Mouse (Mus musculus): Measurements from ENCODE around the gene Entr1. TPM values are rescaled to one million over a fixed set of nuclear protein-coding genes. Genes with fewer than 3 reads are reported as not detected.
"Not testable (repeated sequence)": the region's sequence is repeated elsewhere in the genome, so short reads cannot be mapped to it uniquely, and the experiment has no call there.

Gene Entr1
- polyA plus RNA-seq, 1 experiment: 30.9 TPM

- Histone ChIP-seq H3K27me3 (replicated peaks) (no peaks in the 10 kb centered on the region), H3K9me3 (no peaks in the 10 kb centered on the region), H3K4me1 (peaks cover 59% of the 10 kb centered on the region), H3K36me3 (replicated peaks; ENCODE audit: low read length) (peaks cover 78% of the 10 kb centered on the region), H3K4me3 (replicated peaks) (no peak overlapping the region)
- TF ChIP-seq GATA1 (IDR thresholded peaks at IDR 0.05; ENCODE audit: borderline replicate concordance, low read length) (no peak), FLI1 (IDR thresholded peaks at IDR 0.05; ENCODE audit: low read length) (no peak)
Measured at GRCm38 (mm10) chr2:26391617-26392016, 2.5 kb upstream of the Entr1 start.

- peaks cover 78% of the 10 kb centered on the region for H3K36me3 ChIP-seq (replicated peaks; ENCODE audit: low read length)
Measured at GRCm38 (mm10) chr2:26390954-26391353, 1.8 kb upstream of the Entr1 start.

GRCm38 (mm10) chr2:26388682-26389153 lies 398 bp downstream of the Entr1 start:
- H3K4me1 ChIP-seq: peaks cover 60% of the 10 kb centered on the region
- H3K27me3 ChIP-seq (replicated peaks): no peaks in the 10 kb centered on the region
- peak overlapping the region; percentile 94 for H3K4me3 ChIP-seq (replicated peaks)
- peaks cover 78% of the 10 kb centered on the region for H3K36me3 ChIP-seq (replicated peaks; ENCODE audit: low read length)
- no peak for TF ChIP-seq FLI1 (IDR thresholded peaks at IDR 0.05; ENCODE audit: low read length)
- H3K9me3 ChIP-seq: no peaks in the 10 kb centered on the region

More at GRCm38 (mm10) chr2:26390954-26391353, 1.8 kb upstream of the Entr1 start:
- H3K4me1 ChIP-seq: peaks cover 60% of the 10 kb centered on the region
- no peaks in the 10 kb centered on the region for H3K27me3 ChIP-seq (replicated peaks)
- H3K9me3 ChIP-seq: no peaks in the 10 kb centered on the region
- H3K4me3 ChIP-seq (replicated peaks): peak overlapping the region; percentile 7
- TF ChIP-seq FLI1 (IDR thresholded peaks at IDR 0.05; ENCODE audit: low read length) (no peak), GATA1 (IDR thresholded peaks at IDR 0.05; ENCODE audit: borderline replicate concordance, low read length) (no peak)

- Histone ChIP-seq H3K36me3 (replicated peaks; ENCODE audit: low read length) (peaks cover 78% of the 10 kb centered on the region), H3K4me3 (replicated peaks) (peak overlapping the region; percentile 84), H3K4me1 (peaks cover 52% of the 10 kb centered on the region), H3K9me3 (no peaks in the 10 kb centered on the region), H3K27me3 (replicated peaks) (no peaks in the 10 kb centered on the region)
- TF ChIP-seq FLI1 (IDR thresholded peaks at IDR 0.05; ENCODE audit: low read length) (no peak), GATA1 (IDR thresholded peaks at IDR 0.05; ENCODE audit: borderline replicate concordance, low read length) (no peak)
Measured at GRCm38 (mm10) chr2:26387713-26388112, 1.4 kb downstream of the Entr1 start.

- not testable (repeated sequence) for H3K27me3 ChIP-seq (replicated peaks); H3K9me3 ChIP-seq
- peaks cover 76% of the 10 kb centered on the region for H3K36me3 ChIP-seq (replicated peaks; ENCODE audit: low read length)
- peak overlapping the region; percentile 99 for H3K4me3 ChIP-seq (replicated peaks)
- H3K4me1 ChIP-seq: peaks cover 20% of the 10 kb centered on the region
Measured at GRCm38 (mm10) chr2:26380871-26381270, 8.2 kb downstream of the Entr1 start.

GRCm38 (mm10) chr2:26380131-26380771 lies 8.9 kb downstream of the Entr1 start, which contains the start of gene Snapc4:
Gene Snapc4, minus strand, starts transcription at chr2:26380653.
- TF ChIP-seq GATA1 (IDR thresholded peaks at IDR 0.05; ENCODE audit: borderline replicate concordance, low read length): no peak
- peak; percentile 46; the same call in 1 of the 2 replicates for TF ChIP-seq FLI1 (IDR thresholded peaks at IDR 0.05; ENCODE audit: low read length)
- peaks cover 26% of the 10 kb centered on the region for H3K4me1 ChIP-seq
- peak within 1 kb of the TSS; percentile 99 for H3K4me3 ChIP-seq (replicated peaks)
- peaks cover 76% of the 10 kb centered on the region for H3K36me3 ChIP-seq (replicated peaks; ENCODE audit: low read length)
- no peaks in the 10 kb centered on the region for H3K27me3 ChIP-seq (replicated peaks)
- no peaks in the 10 kb centered on the region for H3K9me3 ChIP-seq

- Histone ChIP-seq H3K27me3 (replicated peaks) (no peaks in the 10 kb centered on the region), H3K4me1 (peaks cover 15% of the 10 kb centered on the region), H3K9me3 (no peaks in the 10 kb centered on the region), H3K4me3 (replicated peaks) (no peak overlapping the region), H3K36me3 (replicated peaks; ENCODE audit: low read length) (peaks cover 100% of the 10 kb centered on the region)
- TF ChIP-seq FLI1 (IDR thresholded peaks at IDR 0.05; ENCODE audit: low read length) (no peak), GATA1 (IDR thresholded peaks at IDR 0.05; ENCODE audit: borderline replicate concordance, low read length) (no peak)
Measured at GRCm38 (mm10) chr2:26372396-26372795, 16.7 kb downstream of the Entr1 start.

- Histone ChIP-seq H3K9me3 (no peaks in the 10 kb centered on the region), H3K4me3 (replicated peaks) (no peak overlapping the region), H3K36me3 (replicated peaks; ENCODE audit: low read length) (peaks cover 100% of the 10 kb centered on the region), H3K4me1 (peaks cover 18% of the 10 kb centered on the region), H3K27me3 (replicated peaks) (no peaks in the 10 kb centered on the region)
- TF ChIP-seq FLI1 (IDR thresholded peaks at IDR 0.05; ENCODE audit: low read length) (no peak), GATA1 (IDR thresholded peaks at IDR 0.05; ENCODE audit: borderline replicate concordance, low read length) (no peak)
Measured at GRCm38 (mm10) chr2:26368572-26368971, 20.5 kb downstream of the Entr1 start.

GRCm38 (mm10) chr2:26367911-26368310 lies 21.2 kb downstream of the Entr1 start:
- TF ChIP-seq GATA1 (IDR thresholded peaks at IDR 0.05; ENCODE audit: borderline replicate concordance, low read length) (no peak), FLI1 (IDR thresholded peaks at IDR 0.05; ENCODE audit: low read length) (no peak)

GRCm38 (mm10) chr2:26364738-26365465 lies 24.2 kb downstream of the Entr1 start:
- peaks cover 79% of the 10 kb centered on the region for H3K36me3 ChIP-seq (replicated peaks; ENCODE audit: low read length)
- no peak overlapping the region for H3K4me3 ChIP-seq (replicated peaks)
- TF ChIP-seq GATA1 (IDR thresholded peaks at IDR 0.05; ENCODE audit: borderline replicate concordance, low read length) (no peak), FLI1 (IDR thresholded peaks at IDR 0.05; ENCODE audit: low read length) (no peak)

More at GRCm38 (mm10) chr2:26367911-26368310, 21.2 kb downstream of the Entr1 start:
- H3K36me3 ChIP-seq (replicated peaks; ENCODE audit: low read length): peaks cover 100% of the 10 kb centered on the region
- no peaks in the 10 kb centered on the region for H3K27me3 ChIP-seq (replicated peaks)
- H3K9me3 ChIP-seq: no peaks in the 10 kb centered on the region
- H3K4me3 ChIP-seq (replicated peaks): no peak overlapping the region
- peaks cover 22% of the 10 kb centered on the region for H3K4me1 ChIP-seq

More at GRCm38 (mm10) chr2:26364738-26365465, 24.2 kb downstream of the Entr1 start:
- Histone ChIP-seq H3K27me3 (replicated peaks) (no peaks in the 10 kb centered on the region), H3K4me1 (peaks cover 43% of the 10 kb centered on the region), H3K9me3 (no peaks in the 10 kb centered on the region)
